Mouse (Mus musculus): ENCODE results near the gene Thbs4.

Thbs4 gene

GRCm38 (mm10) chr13:92760519-92760918 is 34.1 kb downstream of the Thbs4 start:
- in situ Hi-C loops (cut with MboI, MseI) = no loop called here

DNA sequence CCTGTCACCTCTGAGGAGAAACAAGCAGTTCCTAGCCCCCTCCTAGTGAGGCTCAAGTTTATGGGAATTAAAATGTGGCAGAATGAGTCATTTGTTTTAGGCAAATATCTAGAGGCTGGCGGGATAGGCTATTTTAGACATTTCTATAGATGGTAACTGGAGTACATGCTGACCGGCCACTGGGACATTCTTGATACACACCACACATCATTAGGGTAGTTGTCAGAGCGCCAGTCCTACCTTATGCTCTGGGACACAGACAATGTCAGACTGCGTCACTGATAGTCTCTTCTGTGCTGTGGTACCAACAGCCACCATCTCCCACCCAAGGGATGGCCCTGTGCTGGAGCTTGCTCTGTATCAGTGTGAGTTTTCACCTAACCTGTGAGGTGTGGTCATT is 35.5 kb downstream of the Thbs4 start:
- in situ Hi-C loops (cut with MboI, MseI) = no loop called here

DNA sequence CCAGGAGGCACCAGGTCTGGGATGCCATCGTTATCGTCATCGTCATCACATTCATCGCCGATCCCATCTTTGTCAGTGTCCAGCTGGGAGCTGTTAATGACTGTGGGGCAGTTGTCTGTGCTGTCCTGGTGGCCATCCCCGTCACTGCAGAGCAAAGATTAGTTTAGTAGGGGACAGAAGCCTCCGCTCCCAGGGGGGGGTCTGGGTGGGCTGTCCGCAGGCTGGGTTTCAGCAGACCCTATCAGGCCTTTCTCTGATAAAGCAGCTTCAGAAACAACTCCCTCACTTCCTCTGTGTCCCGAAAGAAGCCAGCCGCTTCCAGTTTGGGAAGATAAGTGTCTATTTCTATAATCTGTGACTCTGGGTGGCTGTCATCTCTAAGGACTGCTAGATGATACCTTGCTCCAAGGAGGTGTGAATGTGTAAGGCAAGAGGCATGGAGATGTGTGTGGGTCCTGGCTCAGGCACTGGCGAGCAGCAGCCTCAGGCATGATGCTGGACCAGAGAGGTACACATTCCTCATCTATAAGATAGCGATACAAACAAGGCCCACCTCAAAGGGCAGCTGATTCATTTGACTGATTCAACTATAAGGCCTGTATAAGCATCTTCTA is 36.5 kb downstream of the Thbs4 start:
- in situ Hi-C loops (cut with MboI, MseI) = no loop called here

DNA sequence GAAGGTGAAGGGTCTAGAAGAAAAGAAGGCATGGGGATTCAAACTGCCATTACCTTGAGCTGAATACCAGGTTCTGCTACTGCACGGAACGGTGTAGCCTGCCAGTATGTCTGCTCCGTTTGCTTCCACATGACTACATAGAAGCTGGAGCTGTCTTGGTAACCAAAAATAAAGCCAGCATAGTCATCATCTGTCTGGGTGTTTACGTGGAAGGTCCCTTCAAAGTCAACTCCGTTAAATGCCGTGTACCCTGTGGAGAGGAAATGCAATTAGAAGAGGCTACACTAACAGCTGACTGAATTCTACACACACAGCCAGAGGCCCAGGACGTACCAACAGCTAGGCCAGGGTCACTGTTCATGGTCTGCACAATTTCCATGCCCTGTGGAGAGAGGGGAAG is 39.6 kb downstream of the Thbs4 start:
- in situ Hi-C loops (cut with MboI, MseI) = no loop called here

DNA sequence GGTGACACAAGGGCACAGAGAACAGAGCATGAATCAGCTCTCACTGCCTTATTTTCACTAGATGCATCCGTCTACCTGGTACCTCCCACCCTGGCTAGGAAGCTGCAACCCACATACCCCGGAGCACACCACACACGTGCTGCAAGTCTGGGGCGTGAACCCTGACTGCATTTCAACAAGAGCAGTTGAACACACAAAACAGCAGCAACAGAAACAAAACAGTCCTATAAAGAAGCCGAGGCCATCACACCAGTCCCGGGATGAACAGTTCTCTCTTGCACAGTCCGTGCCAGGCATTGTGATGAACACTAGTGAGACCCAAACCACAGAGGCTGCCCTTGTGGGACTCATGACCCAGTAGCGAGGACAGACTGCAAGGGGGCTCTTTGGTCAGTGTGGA is 40.9 kb downstream of the Thbs4 start:
- in situ Hi-C loops (cut with MboI, MseI) = loop anchor here (5.0 kb wide), 2 partner anchors 89 to 494 kb away; partner anchors contain the start of gene Mtx3

DNA sequence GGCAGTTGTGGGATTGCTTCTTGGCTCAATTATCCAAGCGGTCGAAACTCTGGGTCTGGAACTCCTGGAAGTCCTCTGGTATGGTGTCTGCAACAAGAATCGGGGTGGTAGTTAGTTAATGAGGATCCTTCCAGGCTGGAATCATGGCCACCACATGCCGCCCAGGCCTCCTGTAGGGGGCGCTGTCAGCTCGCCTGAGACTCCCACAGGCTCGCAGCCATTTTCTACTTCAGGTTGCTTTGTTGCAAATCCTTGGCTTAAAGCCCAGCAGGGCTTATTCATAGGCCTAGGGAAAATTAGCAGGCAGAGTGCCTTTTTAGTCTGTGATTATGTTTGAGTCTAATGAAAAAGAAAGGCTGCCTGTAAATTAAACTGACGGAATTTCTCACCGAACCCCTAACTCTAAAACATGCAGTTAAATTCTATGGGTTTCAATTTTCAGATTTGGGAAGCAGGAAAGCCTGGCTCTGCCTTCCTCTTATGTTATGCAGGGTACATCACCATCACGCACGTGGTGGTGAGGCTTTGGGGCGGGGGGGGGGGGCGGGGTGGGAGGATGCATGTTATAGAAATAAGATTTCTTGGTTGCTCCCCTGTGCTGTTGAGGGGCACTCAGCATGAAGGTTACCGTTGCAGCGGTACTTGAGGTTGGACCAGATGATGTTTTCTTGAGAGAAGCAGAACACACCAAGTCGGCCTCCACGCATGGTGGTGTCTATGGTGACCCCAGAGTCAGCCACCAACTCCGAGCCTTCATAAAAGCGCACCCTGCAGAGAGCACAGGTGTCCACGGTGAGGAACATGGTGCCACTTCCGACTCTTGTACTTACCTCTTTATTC is 42.7 kb downstream of the Thbs4 start:
- in situ Hi-C loops (cut with MboI, MseI) = loop anchor here (5.0 kb wide), 2 partner anchors 90 to 495 kb away; partner anchors contain the start of gene Mtx3

DNA sequence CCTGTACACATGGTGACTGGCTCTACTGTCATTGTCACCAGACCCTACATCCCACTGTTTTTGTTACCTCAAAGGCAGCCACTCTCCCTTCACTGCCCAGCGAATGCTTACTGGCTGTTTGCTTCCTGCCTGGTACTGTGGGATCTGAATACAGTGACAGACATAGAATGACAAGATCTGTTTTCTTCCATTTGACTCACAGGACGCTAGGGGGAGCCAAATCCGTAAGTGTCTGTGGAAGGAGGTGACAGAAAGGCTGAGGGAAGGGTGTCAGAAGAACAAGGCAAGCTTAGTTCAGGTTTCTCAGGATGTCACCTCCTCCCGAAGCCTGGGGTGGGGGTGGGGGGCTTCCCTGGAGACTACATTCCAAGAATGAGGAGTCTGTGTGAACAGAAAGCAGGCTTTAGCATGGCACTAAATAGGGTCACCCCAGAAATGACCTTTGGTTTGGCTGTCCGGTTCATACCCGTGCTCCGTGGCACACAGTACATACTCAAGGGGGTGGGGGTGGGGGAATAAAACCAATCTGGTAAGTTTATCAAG is 43.6 kb downstream of the Thbs4 start:
- in situ Hi-C loops (cut with MboI, MseI) = loop anchor here (5.0 kb wide), 2 partner anchors 91 to 496 kb away; partner anchors contain the start of gene Mtx3

GRCm38 (mm10) chr13:92743337-92743736 is 51.3 kb downstream of the Thbs4 start:
- in situ Hi-C loops (cut with MboI, MseI) = loop anchor here (5.0 to 25.0 kb wide), 2 partner anchors 166 to 831 kb away; partner anchors contain the start of gene Spz1

- in situ Hi-C loops (cut with MboI, MseI) = loop anchor here (5.0 to 25.0 kb wide), 2 partner anchors 166 to 831 kb away; partner anchors contain the start of gene Spz1
These were observed 51.7 kb downstream of the Thbs4 start for GRCm38 (mm10) chr13:92742886-92743285.

DNA sequence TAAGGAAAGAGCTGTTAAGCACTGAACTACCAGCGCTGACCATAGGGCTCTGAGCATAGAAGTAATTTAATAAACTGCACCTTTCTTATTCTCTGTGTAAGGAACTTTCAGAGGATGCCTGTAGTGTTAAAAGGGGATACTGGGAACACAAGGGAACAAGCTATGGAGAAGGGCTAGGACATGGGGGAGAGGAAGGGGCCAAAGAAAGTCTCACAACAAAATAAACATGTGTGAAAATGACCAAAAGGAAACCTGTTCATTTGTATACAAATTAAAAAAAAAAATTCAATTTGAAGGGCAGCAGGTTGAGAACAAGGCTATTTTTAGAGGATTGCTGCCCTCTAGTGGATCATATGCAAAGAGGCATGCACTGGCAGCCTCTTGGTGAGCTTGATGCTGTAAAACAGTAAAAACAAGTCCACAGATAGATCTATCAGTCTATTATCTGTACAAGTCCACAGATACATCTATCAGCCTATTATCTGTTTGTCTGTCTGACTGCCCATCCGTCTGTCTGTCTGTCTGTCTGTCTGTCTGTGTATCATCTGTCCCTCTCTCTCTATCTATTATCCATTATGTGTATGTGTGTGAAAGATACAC is 53.8 kb downstream of the Thbs4 start:
- in situ Hi-C loops (cut with MboI, MseI) = loop anchor here (5.0 to 25.0 kb wide), 2 partner anchors 163 to 828 kb away; partner anchors contain the start of gene Spz1

- in situ Hi-C loops (cut with MboI, MseI) = loop anchor here (5.0 to 25.0 kb wide), 2 partner anchors 163 to 828 kb away; partner anchors contain the start of gene Spz1
These were observed 54.8 kb downstream of the Thbs4 start for GRCm38 (mm10) chr13:92739858-92740257.

DNA sequence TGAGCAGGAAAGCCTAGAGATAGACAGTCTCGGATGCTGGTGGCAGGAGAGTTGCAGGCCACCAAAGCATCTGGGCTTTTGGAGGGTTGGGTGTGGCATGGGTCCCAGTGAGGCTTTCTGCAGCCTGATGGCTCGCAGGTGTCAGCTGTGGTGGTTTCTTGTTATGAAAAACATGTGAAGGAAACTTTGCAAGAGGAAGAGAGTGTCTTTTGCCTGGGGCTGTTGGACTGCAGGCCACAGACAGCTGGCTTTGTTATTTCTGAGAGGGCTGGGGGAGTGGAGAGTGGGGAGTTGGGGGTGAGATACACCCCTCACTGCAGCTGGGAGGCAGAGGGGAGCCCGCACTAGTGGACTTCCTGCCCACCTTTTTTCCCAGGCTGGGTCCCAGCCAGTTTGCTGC is 55.8 kb downstream of the Thbs4 start:
- in situ Hi-C loops (cut with MboI, MseI) = loop anchor here (25.0 kb wide), 1 partner anchor 827 kb away; no protein-coding TSS in a partner anchor

DNA sequence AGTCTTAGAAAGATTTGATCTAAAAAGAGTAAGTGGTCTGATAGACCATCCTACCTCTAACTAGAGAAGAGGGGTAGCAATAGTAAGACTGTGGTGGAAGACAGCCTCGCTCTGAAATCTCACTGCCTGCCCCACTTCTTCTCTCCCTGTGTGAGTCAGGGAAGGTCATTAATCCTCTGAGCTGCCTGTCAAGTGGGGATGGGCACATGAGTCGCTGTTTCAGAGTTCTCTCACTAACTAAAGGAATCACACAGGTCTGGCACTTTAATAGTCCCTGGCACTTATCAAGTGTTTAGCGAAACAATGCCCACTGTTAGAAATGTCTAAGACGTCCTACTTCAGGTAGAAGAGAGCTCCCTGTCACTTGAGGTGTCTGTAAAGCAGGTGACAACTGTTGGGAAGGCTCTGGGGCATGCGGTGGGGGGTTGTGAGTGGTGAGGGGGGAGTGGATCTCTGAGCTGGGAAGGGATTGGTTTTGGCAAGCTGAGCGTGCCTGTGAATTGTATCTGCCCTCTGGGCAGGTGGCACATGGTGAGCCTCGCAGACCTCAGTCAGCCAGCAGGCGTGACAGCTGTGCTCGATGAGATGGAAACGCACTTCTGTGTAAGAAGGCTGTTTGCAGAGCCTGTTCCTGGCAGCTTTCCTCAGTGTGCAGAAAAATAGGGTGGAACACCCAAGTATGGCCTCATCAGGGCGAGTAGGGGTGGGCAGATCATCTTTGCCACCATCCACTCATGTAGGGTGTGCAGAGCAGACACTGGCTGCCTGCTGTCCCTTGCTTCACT is 57.9 kb downstream of the Thbs4 start:
- in situ Hi-C loops (cut with MboI, MseI) = loop anchor here (25.0 kb wide), 1 partner anchor 824 kb away; no protein-coding TSS in a partner anchor

DNA sequence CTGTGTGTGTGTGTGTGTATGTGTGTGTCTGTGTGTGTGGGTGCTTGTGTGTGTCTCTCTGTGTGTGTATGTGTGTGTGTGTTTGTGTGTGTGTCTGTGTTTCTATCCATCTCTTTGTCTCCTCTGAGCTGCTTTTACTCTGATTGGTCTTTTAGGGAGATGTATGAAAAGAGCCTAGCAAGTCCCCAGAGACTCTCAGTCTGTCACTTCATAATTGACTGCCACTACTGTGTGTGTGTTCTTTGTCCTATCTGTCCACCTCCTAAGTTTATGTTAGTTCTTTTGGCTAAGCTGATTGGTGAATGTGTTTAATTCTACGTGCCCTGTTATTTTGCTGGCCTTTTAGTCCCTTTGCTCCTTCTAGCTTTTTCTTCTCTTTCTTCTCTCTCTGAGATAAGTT is 58.9 kb downstream of the Thbs4 start:
- in situ Hi-C loops (cut with MboI, MseI) = loop anchor here (25.0 kb wide), 1 partner anchor 823 kb away; no protein-coding TSS in a partner anchor

DNA sequence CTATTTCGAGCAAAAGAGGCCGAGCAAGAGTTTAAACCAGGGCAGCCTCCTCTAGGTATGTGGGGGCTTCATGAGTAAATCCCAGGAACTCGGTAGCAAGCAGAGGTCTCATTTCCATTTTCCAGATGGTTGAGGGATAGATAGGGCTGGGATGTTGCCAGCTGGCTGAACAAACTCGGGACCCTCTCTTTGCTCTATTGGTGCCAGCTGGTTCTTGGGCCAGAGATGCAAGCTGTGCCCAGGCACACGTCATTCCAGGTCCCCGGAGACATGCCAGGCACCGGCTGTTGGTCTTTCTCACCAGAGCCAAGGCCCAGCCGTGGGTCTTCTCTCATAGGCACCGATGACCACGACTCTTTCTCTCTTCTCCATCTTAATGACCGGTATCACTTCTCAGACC is 60.9 kb downstream of the Thbs4 start:
- in situ Hi-C loops (cut with MboI, MseI) = loop anchor here (25.0 kb wide), 1 partner anchor 821 kb away; no protein-coding TSS in a partner anchor

- in situ Hi-C loops (cut with MboI, MseI) = loop anchor here (25.0 kb wide), 1 partner anchor 821 kb away; no protein-coding TSS in a partner anchor
These were observed 61.4 kb downstream of the Thbs4 start for GRCm38 (mm10) chr13:92733252-92733651.

DNA sequence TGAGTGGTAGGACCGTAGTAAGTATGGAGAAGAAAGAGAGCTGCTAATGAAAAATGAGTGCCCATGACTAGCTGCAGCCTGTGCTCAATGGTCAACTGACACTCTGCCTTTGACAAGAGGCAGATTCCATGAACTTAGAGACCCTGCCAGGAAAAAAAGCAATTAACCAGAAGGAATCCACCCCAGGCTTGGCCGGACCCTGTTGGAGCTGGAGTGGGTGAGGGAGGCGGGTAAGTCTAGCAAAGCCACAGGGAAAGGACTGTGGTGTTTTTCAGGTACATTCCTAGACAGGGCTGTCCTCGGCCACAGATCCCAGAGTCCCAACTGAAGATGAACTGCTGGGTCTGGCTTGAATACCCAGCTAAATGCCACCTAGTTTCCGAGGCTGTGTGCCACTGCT is 61.8 kb downstream of the Thbs4 start:
- in situ Hi-C loops (cut with MboI, MseI) = loop anchor here (25.0 kb wide), 1 partner anchor 821 kb away; no protein-coding TSS in a partner anchor

- in situ Hi-C loops (cut with MboI, MseI) = loop anchor here (25.0 kb wide), 1 partner anchor 820 kb away; no protein-coding TSS in a partner anchor
These were observed 62.8 kb downstream of the Thbs4 start for GRCm38 (mm10) chr13:92731811-92732210.

DNA sequence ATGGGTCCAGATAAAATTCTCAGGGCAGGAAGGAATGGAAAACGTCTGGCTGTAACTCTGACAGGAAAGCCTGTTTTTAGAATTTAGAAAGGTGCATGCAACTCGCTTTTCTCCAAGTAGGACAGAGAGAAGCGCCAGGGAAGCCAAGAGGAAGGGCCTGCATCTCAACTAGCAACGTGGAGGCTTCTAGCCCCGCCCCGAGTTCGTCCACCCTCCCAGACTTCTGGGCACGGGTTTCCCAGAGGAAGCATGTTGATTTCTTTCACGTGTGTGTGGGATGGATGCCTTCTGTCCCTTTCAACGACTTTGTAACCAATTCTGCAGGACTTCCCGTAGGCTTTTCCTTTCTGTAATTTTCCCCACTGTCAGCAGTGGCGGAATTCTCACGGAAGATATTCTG is 64.8 kb downstream of the Thbs4 start:
- in situ Hi-C loops (cut with MboI, MseI) = loop anchor here (25.0 kb wide), 1 partner anchor 818 kb away; no protein-coding TSS in a partner anchor

DNA sequence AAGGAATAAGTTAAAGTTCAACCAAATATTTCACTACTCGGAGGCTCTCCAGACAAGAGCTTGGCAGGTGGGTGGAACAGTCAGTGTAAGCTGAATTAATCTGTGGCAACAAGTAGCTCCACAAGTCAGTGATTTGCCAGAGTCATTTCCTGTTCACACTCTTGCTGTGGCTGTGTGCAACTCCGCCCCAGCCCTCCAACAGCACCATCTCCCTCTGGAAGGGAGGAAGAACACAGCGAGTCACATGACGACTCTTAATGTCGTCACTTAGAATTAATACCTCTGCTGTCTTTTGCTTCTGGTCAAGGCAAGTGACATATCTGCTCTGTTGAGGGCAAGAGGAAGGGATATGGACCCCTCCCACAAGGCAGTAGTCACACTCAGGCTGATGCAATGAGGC is 72.2 kb downstream of the Thbs4 start:
- in situ Hi-C loops (cut with MboI, MseI) = no loop called here
